Mouse (Mus musculus) midbrain, embryonic 13.5 days (tissue): Measurements from ENCODE around the gene Trim6. TPM values are rescaled to one million over a fixed set of nuclear protein-coding genes. Genes with fewer than 3 reads are reported as not detected.

Experiments used
- ATAC-seq: fragments of 200-750 bp; cut with Nextera tagmentation; 2 replicates; pipeline ENCODE4 v1.8.0; 2017; ENCODE audit warnings: mild to moderate bottlenecking, moderate TSS enrichment, moderate library complexity
- H3K27ac ChIP-seq: fragments of 300-500 bp; sonication (generic); 2 replicates; pipeline ENCODE4 v1.5.1; 2015; ENCODE audit warnings: inconsistent platforms, mild to moderate bottlenecking, moderate library complexity
- H3K27me3 ChIP-seq: fragments of 300-500 bp; sonication (generic); 2 replicates; pipeline ENCODE4 v1.6.1; 2015; ENCODE audit warnings: mild to moderate bottlenecking, inconsistent platforms
- H3K36me3 ChIP-seq: fragments of 300-500 bp; sonication (generic); 2 replicates; pipeline ENCODE4 v1.6.1; 2015; ENCODE audit warnings: mild to moderate bottlenecking, inconsistent platforms
- H3K4me1 ChIP-seq: fragments of 300-500 bp; sonication (generic); replicated peaks from 2 replicates; pipeline ENCODE4 v1.6.1; 2015; ENCODE audit warnings: inconsistent platforms
- H3K4me2 ChIP-seq: fragments of 300-500 bp; sonication (generic); replicated peaks from 2 replicates; pipeline ENCODE4 v1.6.1; 2015; ENCODE audit warnings: moderate library complexity, mild to moderate bottlenecking, inconsistent platforms
- H3K4me3 ChIP-seq: fragments of 300-500 bp; sonication (generic); replicated peaks from 2 replicates; pipeline ENCODE4 v1.5.1; 2015; ENCODE audit warnings: mild to moderate bottlenecking, inconsistent platforms
- H3K9ac ChIP-seq: fragments of 300-500 bp; sonication (generic); replicated peaks from 2 replicates; pipeline ENCODE4 v1.6.1; 2015; ENCODE audit warnings: mild to moderate bottlenecking, inconsistent platforms
- H3K9me3 ChIP-seq: fragments of 300-500 bp; sonication (generic); 2 replicates; pipeline ENCODE4 v1.6.1; 2016; ENCODE audit warnings: mild to moderate bottlenecking, inconsistent platforms
- WGBS: fragments of 180-500 bp; shearing (Covaris S2); methylation state at CpG from one replicate; pipeline ENCODE4 v1.1.7; 2015; 5-methylcytosine and 5-hydroxymethylcytosine counted together
- polyA plus RNA-seq: library from polyadenylated mRNA; unstranded; fragments of >200 nt; fragmentation: Nextera tagmentation; extraction: Ambion mirVana; gene quantifications from 2 replicates; pipeline ENCODE4 v1.2.1, GENCODE M21; 2015

Gene Trim6
- polyA plus RNA-seq = 0.32 and 0.59 TPM in 2 replicates

- H3K4me1 ChIP-seq = peaks cover 8% of the 10 kb centered on the region
- peak within 1 kb of the TSS; percentile 23; the same call in 1 of the 2 replicates for H3K9ac ChIP-seq
- H3K4me3 ChIP-seq = peak within 1 kb of the TSS; percentile 27
- peaks cover 3% of the 10 kb centered on the region; the same call in 1 of the 2 replicates for H3K27me3 ChIP-seq
- peak within 1 kb of the TSS; percentile 51 for H3K4me2 ChIP-seq
- no peak within 1 kb of the TSS for H3K27ac ChIP-seq
- H3K9me3 ChIP-seq = no peaks in the 10 kb centered on the region
- ATAC-seq = peak; percentile 63
- no peaks in the 10 kb centered on the region for H3K36me3 ChIP-seq
- 2% methylated on average over 37 of the region's 37 CpGs for WGBS
Observed at GRCm38 (mm10) chr7:104218701-104219569, at the start of gene Trim6. TSS of gene Trim6 (plus strand) at chr7:104218793.

GRCm38 (mm10) chr7:104169634-104170204 is 48.9 kb upstream of the Trim6 start:
- Histone ChIP-seq H3K4me3 (no peak overlapping the region), H3K9me3 (no peaks in the 10 kb centered on the region), H3K4me1 (no peaks in the 10 kb centered on the region), H3K27ac (no peak overlapping the region), H3K9ac (no peak overlapping the region), H3K27me3 (no peaks in the 10 kb centered on the region), H3K4me2 (no peak overlapping the region), H3K36me3 (no peaks in the 10 kb centered on the region)
- no peak for ATAC-seq
- WGBS = 86% methylated on average over 6 of the region's 6 CpGs

- no peak overlapping the region for H3K4me3 ChIP-seq
- H3K9me3 ChIP-seq = no peaks in the 10 kb centered on the region
- H3K9ac ChIP-seq = no peak overlapping the region
- no peaks in the 10 kb centered on the region for H3K36me3 ChIP-seq
- no peaks in the 10 kb centered on the region for H3K4me1 ChIP-seq
- no peaks in the 10 kb centered on the region for H3K27me3 ChIP-seq
- no peak overlapping the region for H3K4me2 ChIP-seq
- no peak for ATAC-seq
- no peak overlapping the region for H3K27ac ChIP-seq
- 12% methylated on average over 1 of the region's 1 CpGs for WGBS
Observed at GRCm38 (mm10) chr7:104175085-104175484, 43.5 kb upstream of the Trim6 start.

GRCm38 (mm10) chr7:104178422-104179054 is 40.1 kb upstream of the Trim6 start:
- Histone ChIP-seq H3K27me3 (no peaks in the 10 kb centered on the region), H3K4me2 (no peak overlapping the region), H3K4me3 (no peak overlapping the region), H3K9me3 (no peaks in the 10 kb centered on the region), H3K36me3 (no peaks in the 10 kb centered on the region), H3K4me1 (no peaks in the 10 kb centered on the region), H3K27ac (no peak overlapping the region), H3K9ac (no peak overlapping the region)
- ATAC-seq = no peak
- 65% methylated on average over 5 of the region's 5 CpGs for WGBS

- WGBS = 65% methylated on average over 1 of the region's 1 CpGs
- no peaks in the 10 kb centered on the region for H3K9me3 ChIP-seq
- H3K9ac ChIP-seq = no peak overlapping the region
- no peak overlapping the region for H3K4me3 ChIP-seq
- no peaks in the 10 kb centered on the region for H3K27me3 ChIP-seq
- H3K36me3 ChIP-seq = no peaks in the 10 kb centered on the region
- no peak for ATAC-seq
- no peak overlapping the region for H3K27ac ChIP-seq
- H3K4me1 ChIP-seq = no peaks in the 10 kb centered on the region
- H3K4me2 ChIP-seq = no peak overlapping the region
Observed at GRCm38 (mm10) chr7:104179074-104179473, 39.5 kb upstream of the Trim6 start.

GRCm38 (mm10) chr7:104183292-104183691 is 35.3 kb upstream of the Trim6 start, which contains the start of gene Olfr648:
TSS of gene Olfr648 (minus strand) at chr7:104183392.
- Histone ChIP-seq H3K36me3 (no peaks in the 10 kb centered on the region), H3K27me3 (no peaks in the 10 kb centered on the region), H3K4me1 (no peaks in the 10 kb centered on the region), H3K4me2 (no peak within 1 kb of the TSS), H3K4me3 (no peak within 1 kb of the TSS), H3K27ac (no peak within 1 kb of the TSS), H3K9ac (no peak within 1 kb of the TSS), H3K9me3 (no peaks in the 10 kb centered on the region)
- WGBS = 96% methylated on average over 2 of the region's 2 CpGs
- ATAC-seq = no peak

GRCm38 (mm10) chr7:104191275-104191674 is 27.3 kb upstream of the Trim6 start:
- Histone ChIP-seq H3K27ac (no peak overlapping the region), H3K36me3 (no peaks in the 10 kb centered on the region), H3K4me3 (no peak overlapping the region), H3K9ac (no peak overlapping the region), H3K27me3 (no peaks in the 10 kb centered on the region), H3K4me2 (no peak overlapping the region), H3K4me1 (no peaks in the 10 kb centered on the region), H3K9me3 (no peaks in the 10 kb centered on the region)
- no peak for ATAC-seq
- 61% methylated on average over 9 of the region's 9 CpGs for WGBS

GRCm38 (mm10) chr7:104195885-104196284 is 22.7 kb upstream of the Trim6 start, which contains the start of gene Olfr649:
TSS of gene Olfr649 (minus strand) at chr7:104195985.
- Histone ChIP-seq H3K36me3 (no peaks in the 10 kb centered on the region), H3K4me2 (no peak within 1 kb of the TSS), H3K4me3 (no peak within 1 kb of the TSS), H3K27ac (no peak within 1 kb of the TSS), H3K9ac (no peak within 1 kb of the TSS), H3K4me1 (no peaks in the 10 kb centered on the region), H3K9me3 (no peaks in the 10 kb centered on the region), H3K27me3 (no peaks in the 10 kb centered on the region)
- ATAC-seq = no peak
- 87% methylated on average over 6 of the region's 6 CpGs for WGBS

GRCm38 (mm10) chr7:104199822-104200221 is 18.8 kb upstream of the Trim6 start:
- 9% methylated on average over 5 of the region's 5 CpGs for WGBS
- Histone ChIP-seq H3K36me3 (no peaks in the 10 kb centered on the region), H3K4me3 (no peak overlapping the region), H3K4me2 (no peak overlapping the region), H3K9ac (no peak overlapping the region), H3K4me1 (no peaks in the 10 kb centered on the region), H3K27me3 (no peaks in the 10 kb centered on the region), H3K9me3 (no peaks in the 10 kb centered on the region), H3K27ac (no peak overlapping the region)
- no peak for ATAC-seq

GRCm38 (mm10) chr7:104206197-104206596 is 12.4 kb upstream of the Trim6 start:
- H3K36me3 ChIP-seq = no peaks in the 10 kb centered on the region
- no peak for ATAC-seq
- no peak overlapping the region for H3K4me2 ChIP-seq
- H3K27ac ChIP-seq = no peak overlapping the region
- H3K4me3 ChIP-seq = no peak overlapping the region
- 92% methylated on average over 7 of the region's 7 CpGs for WGBS
- H3K9ac ChIP-seq = no peak overlapping the region
- no peaks in the 10 kb centered on the region for H3K9me3 ChIP-seq
- H3K27me3 ChIP-seq = no peaks in the 10 kb centered on the region
- H3K4me1 ChIP-seq = no peaks in the 10 kb centered on the region

- H3K4me2 ChIP-seq = no peak overlapping the region
- H3K27me3 ChIP-seq = peaks cover 3% of the 10 kb centered on the region; the same call in 1 of the 2 replicates
- no peaks in the 10 kb centered on the region for H3K9me3 ChIP-seq
- no peak overlapping the region for H3K27ac ChIP-seq
- H3K36me3 ChIP-seq = no peaks in the 10 kb centered on the region
- no peak overlapping the region for H3K4me3 ChIP-seq
- no peak overlapping the region for H3K9ac ChIP-seq
- ATAC-seq = no peak
- peaks cover 8% of the 10 kb centered on the region for H3K4me1 ChIP-seq
- 73% methylated on average over 1 of the region's 1 CpGs for WGBS
Observed at GRCm38 (mm10) chr7:104216011-104216535, 2.5 kb upstream of the Trim6 start.

- no peak for ATAC-seq
- Histone ChIP-seq H3K4me3 (no peak overlapping the region), H3K4me2 (no peak overlapping the region), H3K27ac (no peak overlapping the region), H3K36me3 (no peaks in the 10 kb centered on the region), H3K4me1 (peaks cover 8% of the 10 kb centered on the region), H3K9me3 (no peaks in the 10 kb centered on the region), H3K9ac (no peak overlapping the region), H3K27me3 (peaks cover 3% of the 10 kb centered on the region; the same call in 1 of the 2 replicates)
- 79% methylated on average over 2 of the region's 2 CpGs for WGBS
Observed at GRCm38 (mm10) chr7:104217881-104218280, 712 bp upstream of the Trim6 start.
